Mouse (Mus musculus) megakaryocyte, embryonic 14.5 days (primary cell): ENCODE results near the gene Zbtb9. TPM values are rescaled to one million over a fixed set of nuclear protein-coding genes. Genes with fewer than 3 reads are reported as not detected.

ENCODE experiments used
- H3K27me3 ChIP-seq: replicated peaks from 2 replicates; pipeline ENCODE3; 2012; ENCODE audit warnings: inconsistent platforms
- H3K36me3 ChIP-seq: replicated peaks from 2 replicates; pipeline ENCODE3; 2012; ENCODE audit warnings: low read length, inconsistent platforms, mixed read lengths
- H3K4me1 ChIP-seq: 2 replicates; pipeline ENCODE4 v1.6.1; 2012; ENCODE audit warnings: inconsistent platforms
- H3K4me3 ChIP-seq: replicated peaks from 2 replicates; pipeline ENCODE3; 2012; ENCODE audit warnings: moderate library complexity, mild to moderate bottlenecking, inconsistent platforms
- H3K9me3 ChIP-seq: 2 replicates; pipeline ENCODE4 v1.6.1; 2012; ENCODE audit warnings: inconsistent platforms
- FLI1 ChIP-seq: IDR thresholded peaks from 2 replicates; pipeline ENCODE4 v1.6.1; 2012; ENCODE audit warnings: low read length, inconsistent platforms, mixed read lengths
- GATA1 ChIP-seq: IDR thresholded peaks from 3 replicates; pipeline ENCODE4 v1.6.1; 2012; ENCODE audit warnings: mixed read lengths, low read length, inconsistent platforms, borderline replicate concordance
- polyA plus RNA-seq: library from polyadenylated mRNA; stranded (reverse); fragments of >175 nt; gene quantifications from 2 replicates; pipeline ENCODE4 v1.2.3, GENCODE M21; 2012; ENCODE audit warnings: low replicate concordance; ENCODE audit not compliant: insufficient read depth

The Zbtb9 gene
- polyA plus RNA-seq, 1 experiment = 2.3 TPM

- TF ChIP-seq FLI1 (no peak), GATA1 (no peak)
- Histone ChIP-seq H3K4me1 (peaks cover 74% of the 10 kb centered on the region), H3K9me3 (no peaks in the 10 kb centered on the region), H3K27me3 (no peaks in the 10 kb centered on the region), H3K36me3 (peaks cover 43% of the 10 kb centered on the region), H3K4me3 (peak overlapping the region; percentile 97)
These were observed 34.9 kb upstream of the Zbtb9 start for GRCm38 (mm10) chr17:26937883-26938695.

- peaks cover 67% of the 10 kb centered on the region for H3K4me1 ChIP-seq
- H3K9me3 ChIP-seq = no peaks in the 10 kb centered on the region
- TF ChIP-seq FLI1 (no peak), GATA1 (no peak)
- peak overlapping the region; percentile 97 for H3K4me3 ChIP-seq
- no peaks in the 10 kb centered on the region for H3K27me3 ChIP-seq
- H3K36me3 ChIP-seq = peaks cover 43% of the 10 kb centered on the region
These were observed 34.2 kb upstream of the Zbtb9 start for GRCm38 (mm10) chr17:26938731-26939130.

GRCm38 (mm10) chr17:26939178-26939972 lies 33.6 kb upstream of the Zbtb9 start, which contains the start of gene Cuta:
Gene Cuta (minus strand): TSS chr17:26939569.
- H3K36me3 ChIP-seq = peaks cover 38% of the 10 kb centered on the region
- peaks cover 3% of the 10 kb centered on the region for H3K27me3 ChIP-seq
- peaks cover 63% of the 10 kb centered on the region for H3K4me1 ChIP-seq
- no peak for TF ChIP-seq GATA1
- no peak for TF ChIP-seq FLI1
- H3K4me3 ChIP-seq = peak within 1 kb of the TSS; percentile 97
- no peaks in the 10 kb centered on the region for H3K9me3 ChIP-seq

GRCm38 (mm10) chr17:26939973-26940300 lies 33.0 kb upstream of the Zbtb9 start:
- Histone ChIP-seq H3K27me3 (peaks cover 9% of the 10 kb centered on the region), H3K4me3 (peak overlapping the region; percentile 97), H3K36me3 (peaks cover 32% of the 10 kb centered on the region), H3K4me1 (peaks cover 63% of the 10 kb centered on the region), H3K9me3 (no peaks in the 10 kb centered on the region)
- no peak for TF ChIP-seq FLI1
- TF ChIP-seq GATA1 = no peak

- Histone ChIP-seq H3K36me3 (peaks cover 19% of the 10 kb centered on the region), H3K27me3 (peaks cover 20% of the 10 kb centered on the region), H3K9me3 (no peaks in the 10 kb centered on the region), H3K4me1 (peaks cover 64% of the 10 kb centered on the region), H3K4me3 (peak within 1 kb of the TSS; percentile 97)
- TF ChIP-seq FLI1 = no peak
- TF ChIP-seq GATA1 = no peak
These were observed 31.8 kb upstream of the Zbtb9 start, which contains the start of gene Syngap1 for GRCm38 (mm10) chr17:26941031-26941789. Gene Syngap1 (plus strand): TSS chr17:26941253.

- Histone ChIP-seq H3K4me3 (no peak overlapping the region), H3K9me3 (no peaks in the 10 kb centered on the region), H3K27me3 (peaks cover 27% of the 10 kb centered on the region), H3K36me3 (peaks cover 11% of the 10 kb centered on the region), H3K4me1 (peaks cover 66% of the 10 kb centered on the region)
- TF ChIP-seq FLI1 (no peak), GATA1 (no peak)
These were observed 31.0 kb upstream of the Zbtb9 start for GRCm38 (mm10) chr17:26941841-26942570.

GRCm38 (mm10) chr17:26945824-26946495 lies 27.0 kb upstream of the Zbtb9 start:
- peaks cover 67% of the 10 kb centered on the region for H3K4me1 ChIP-seq
- H3K27me3 ChIP-seq = peaks cover 51% of the 10 kb centered on the region
- H3K36me3 ChIP-seq = no peaks in the 10 kb centered on the region
- peak overlapping the region; percentile 88 for H3K4me3 ChIP-seq
- H3K9me3 ChIP-seq = no peaks in the 10 kb centered on the region
- no peak for TF ChIP-seq GATA1
- TF ChIP-seq FLI1 = no peak

GRCm38 (mm10) chr17:26946567-26946966 lies 26.4 kb upstream of the Zbtb9 start:
- no peaks in the 10 kb centered on the region for H3K9me3 ChIP-seq
- H3K4me1 ChIP-seq = peaks cover 67% of the 10 kb centered on the region
- H3K36me3 ChIP-seq = no peaks in the 10 kb centered on the region
- H3K4me3 ChIP-seq = peak overlapping the region; percentile 88
- peaks cover 54% of the 10 kb centered on the region for H3K27me3 ChIP-seq
- TF ChIP-seq GATA1 (no peak), FLI1 (no peak)
